Mouse (Mus musculus): ENCODE data around the gene Tlx2. TPM values are rescaled to one million over a fixed set of nuclear protein-coding genes. Genes with fewer than 3 reads are reported as not detected.

The Tlx2 gene
- total and polyA plus RNA-seq, 3 experiments: not detected

DNA sequence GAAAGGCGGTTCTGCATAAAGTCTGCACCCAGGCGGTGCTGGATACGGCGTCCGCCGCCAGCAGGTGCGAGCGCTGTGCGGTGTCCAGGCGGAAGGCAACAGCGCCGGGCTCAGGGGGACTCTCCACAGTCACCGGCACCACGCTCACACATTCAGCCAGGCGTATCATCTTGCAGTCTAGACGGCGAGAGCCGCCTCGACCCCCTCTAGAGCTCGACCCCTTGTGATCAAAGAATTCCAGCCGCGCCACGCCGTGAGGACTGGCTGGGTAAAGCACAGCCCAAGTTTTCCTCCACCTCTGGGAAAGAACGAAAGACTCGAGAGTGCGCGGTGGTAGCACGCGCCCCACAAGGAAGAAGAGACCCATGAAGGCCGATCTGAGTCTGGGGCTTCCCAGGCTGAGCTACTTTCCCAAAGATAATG is 37.3 kb downstream of the Tlx2 start:
- Histone ChIP-seq H3K27me3 (replicated peaks) (peaks cover 8% of the 10 kb centered on the region), H3K9ac (ENCODE audit: insufficient read depth, low read depth) (peak overlapping the region; percentile 74), H3K79me2 (replicated peaks; ENCODE audit: control insufficient read depth, extremely low read depth, insufficient read depth, poor library complexity, severe bottlenecking) (peaks cover 3% of the 10 kb centered on the region), H3K27ac (ENCODE audit: insufficient read depth, low read depth) (no peak overlapping the region), H3K36me3 (replicated peaks in 1 of 2; ENCODE audit: control insufficient read depth in 1 of 2, insufficient read depth in 1 of 2, low read length in 1 of 2) (peaks cover 13 to 35% of the 10 kb centered on the region in 2 experiments), H3K4me3 (replicated peaks in 1 of 3; ENCODE audit: low read depth in 2 of 3, low read length in 2 of 3, poor library complexity in 1 of 3) (peak overlapping the region; percentile 64 to 90 (median 80)), H3K4me2 (ENCODE audit: insufficient read depth, low read depth, poor library complexity, severe bottlenecking) (peak overlapping the region; percentile 77), H3K9me3 (replicated peaks; ENCODE audit: low read length) (no peaks in the 10 kb centered on the region), H3K4me1 (ENCODE audit: control insufficient read depth in 1 of 2, insufficient read depth in 2 of 2) (peaks cover 12 to 53% of the 10 kb centered on the region in 2 experiments)
- in situ Hi-C loops (cut with MboI; ENCODE audit: low pct_ligation_motif_present, low pct_unique_long_range_greater_than_20kb, low sequenced_read_pairs): no loop called here
- DNase-seq (ENCODE audit: extremely low read depth): no peak
- dilution Hi-C loops (cut with MboI; ENCODE audit: extremely low pct_ligation_motif_present, extremely low pct_unique_long_range_greater_than_20kb, low sequenced_read_pairs): no loop called here
- TF ChIP-seq UBTF (IDR thresholded peaks at IDR 0.05; ENCODE audit: low read depth, low read length) (peak; percentile 76; the same call in 1 of the 2 replicates), MXI1 (IDR thresholded peaks at IDR 0.05; ENCODE audit: low read depth, low read length) (0 out of 2 replicates have a peak, but pooled peaks have one; percentile 41), JUN (IDR thresholded peaks at IDR 0.05; ENCODE audit: insufficient read depth, low read depth, low read length) (no peak), MAX (IDR thresholded peaks at IDR 0.05; ENCODE audit: low read length) (peak; percentile 32; the same call in 1 of the 2 replicates), CTCF (conservative IDR thresholded peaks at IDR 0.05 in 1 of 2, IDR thresholded peaks at IDR 0.05 in 1 of 2; ENCODE audit: low read depth in 2 of 2, low read length in 2 of 2) (peak in 1 of 2 experiments; percentile 12; a peak in 1 of 4 replicates), IRF4 (IDR thresholded peaks at IDR 0.05; ENCODE audit: low read depth, low read length) (0 out of 2 replicates have a peak, but pooled peaks have one; percentile 9), JUND (conservative IDR thresholded peaks at IDR 0.05; ENCODE audit: low read depth, low read length) (no peak), ETS1 (conservative IDR thresholded peaks at IDR 0.05; ENCODE audit: low read depth, low read length) (0 out of 2 replicates have a peak, but pooled peaks have one; percentile 8), RAD21 (IDR thresholded peaks at IDR 0.05; ENCODE audit: low read depth, low read length) (peak; percentile 5; the same call in 1 of the 2 replicates), BHLHE40 (IDR thresholded peaks at IDR 0.05; ENCODE audit: low read depth, low read length) (0 out of 2 replicates have a peak, but pooled peaks have one; percentile 22)

DNA sequence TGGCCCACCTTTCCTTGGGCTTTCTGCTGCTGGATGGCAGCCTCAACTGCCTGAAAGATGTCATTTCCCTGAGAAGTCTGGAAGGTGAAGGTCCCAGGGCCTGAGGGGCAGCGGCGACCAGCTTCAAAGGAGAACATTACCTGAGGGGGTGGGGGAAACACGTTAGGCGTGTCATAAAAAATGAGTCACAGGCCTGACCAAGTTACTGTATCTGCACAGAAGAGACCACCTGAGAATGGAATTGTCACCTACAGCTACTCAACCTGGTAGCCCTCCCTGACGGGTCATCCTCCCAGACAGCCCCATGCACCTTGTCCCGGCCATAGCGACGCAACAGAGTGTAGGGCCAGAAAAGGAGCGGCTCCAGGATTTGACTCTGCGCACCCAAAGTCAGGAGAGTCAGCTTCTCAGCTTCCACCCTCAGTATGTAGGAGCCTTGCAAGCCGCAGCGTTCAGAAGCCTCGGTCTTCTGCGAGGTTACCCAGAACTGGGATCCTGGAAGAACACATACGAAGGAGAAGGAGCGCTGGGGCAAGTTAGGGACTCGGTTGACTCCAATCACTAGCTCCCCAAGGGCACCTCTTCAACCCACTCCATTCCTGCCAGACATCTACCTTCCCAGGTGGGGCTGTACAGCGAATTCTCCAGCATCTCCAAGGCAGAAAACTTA is 38.0 kb downstream of the Tlx2 start:
- TF ChIP-seq TBP (conservative IDR thresholded peaks at IDR 0.05; ENCODE audit: low read depth, low read length) (no peak), CHD2 (IDR thresholded peaks at IDR 0.05; ENCODE audit: low read length) (no peak), ELF1 (IDR thresholded peaks at IDR 0.05; ENCODE audit: low read depth, low read length) (no peak), USF1 (IDR thresholded peaks at IDR 0.05; ENCODE audit: low read depth, low read length) (no peak), ETS1 (conservative IDR thresholded peaks at IDR 0.05; ENCODE audit: low read depth, low read length) (no peak), KAT2A (IDR thresholded peaks at IDR 0.05; ENCODE audit: insufficient replicate concordance, low read length) (no peak), MEF2A (IDR thresholded peaks at IDR 0.05; ENCODE audit: borderline replicate concordance, low read depth, low read length) (no peak), MAZ (IDR thresholded peaks at IDR 0.05; ENCODE audit: low read depth, low read length) (no peak), MAX (IDR thresholded peaks at IDR 0.05; ENCODE audit: low read length) (no peak), E2F4 (IDR thresholded peaks at IDR 0.05; ENCODE audit: insufficient replicate concordance, low read depth, low read length) (no peak), CTCF (conservative IDR thresholded peaks at IDR 0.05 in 1 of 2, IDR thresholded peaks at IDR 0.05 in 1 of 2; ENCODE audit: low read depth in 2 of 2, low read length in 2 of 2) (no peak)
- no peak for DNase-seq (ENCODE audit: extremely low read depth)
- no peak overlapping the region for H3K27ac ChIP-seq (ENCODE audit: insufficient read depth, low read depth)

More for the DNA sequence above, 38.0 kb downstream of the Tlx2 start:
- H3K9me3 ChIP-seq (replicated peaks; ENCODE audit: low read length): no peaks in the 10 kb centered on the region
- peak overlapping the region; percentile 64 to 90 (median 80) for H3K4me3 ChIP-seq (replicated peaks in 1 of 3; ENCODE audit: low read depth in 2 of 3, low read length in 2 of 3, poor library complexity in 1 of 3)
- H3K36me3 ChIP-seq (replicated peaks in 1 of 2; ENCODE audit: control insufficient read depth in 1 of 2, insufficient read depth in 1 of 2, low read length in 1 of 2): peaks cover 13 to 35% of the 10 kb centered on the region in 2 experiments
- dilution Hi-C loops (cut with MboI; ENCODE audit: extremely low pct_ligation_motif_present, extremely low pct_unique_long_range_greater_than_20kb, low sequenced_read_pairs): no loop called here
- peak overlapping the region; percentile 74; the same call in 1 of the 2 replicates for H3K9ac ChIP-seq (ENCODE audit: insufficient read depth, low read depth)
- in situ Hi-C loops (cut with MboI; ENCODE audit: low pct_ligation_motif_present, low pct_unique_long_range_greater_than_20kb, low sequenced_read_pairs): no loop called here
- peak overlapping the region; percentile 77 for H3K4me2 ChIP-seq (ENCODE audit: insufficient read depth, low read depth, poor library complexity, severe bottlenecking)
- H3K27me3 ChIP-seq (replicated peaks): peaks cover 8% of the 10 kb centered on the region
- H3K4me1 ChIP-seq (ENCODE audit: control insufficient read depth in 1 of 2, insufficient read depth in 2 of 2): peaks cover 18 to 59% of the 10 kb centered on the region in 2 experiments
- peaks cover 3% of the 10 kb centered on the region for H3K79me2 ChIP-seq (replicated peaks; ENCODE audit: control insufficient read depth, extremely low read depth, insufficient read depth, poor library complexity, severe bottlenecking)

All from CH12.LX (cell line).